ENCODE assay signal across 9 mouse cellular contexts in the genomic region with DNA sequence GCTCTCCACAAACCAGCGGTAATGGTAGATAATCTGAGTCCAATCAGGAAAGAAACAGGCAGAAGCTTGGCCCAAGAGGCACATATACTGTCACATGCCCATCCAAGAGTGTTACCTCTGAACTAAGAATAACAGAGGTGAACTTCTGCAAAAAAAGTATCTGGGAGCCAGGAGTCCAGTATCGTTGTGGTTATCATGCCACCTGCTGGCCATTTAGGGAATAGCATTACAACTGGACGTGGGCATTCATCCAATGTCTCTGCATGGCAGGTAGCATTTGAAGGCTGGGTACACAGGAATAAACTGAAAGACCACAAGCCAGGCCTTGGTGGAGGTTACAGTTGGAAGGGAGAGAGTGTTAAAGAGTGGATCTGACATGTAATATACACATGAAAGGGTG.
DNase-seq lines count a peak whose midpoint lies in the region; ATAC-seq and TF ChIP-seq lines count a peak whose summit lies in the region.
"Had no signal": no experiment of that assay in that cellular context is flagged by ENCODE, and none has a peak within 500 bp of the region (broad histone marks: within the 10 kb centered on the region; RNA-seq: fewer than 3 reads in every experiment).

No protein-coding gene starts in this region.

- no peaks in the 10 kb centered on the region for H3K27me3 ChIP-seq in forebrain, embryonic 11.5 days (ENCODE audit: control insufficient read depth, insufficient read depth, low read length)
- 0 out of 2 replicates have a peak, but pooled peaks cover 3% of the 10 kb centered on the region for H3K27me3 ChIP-seq in forebrain, embryonic 16.5 days (replicated peaks; ENCODE audit: control insufficient read depth, insufficient read depth, low read length)
- H3K27me3 ChIP-seq: liver, embryonic 15.5 days had no signal

- no peak for TF ChIP-seq POLR2A in lung, adult 2 months (IDR thresholded peaks at IDR 0.05; ENCODE audit: borderline replicate concordance, extremely low read depth, low read depth, low read length)

- 11% methylated on average over 3 of the region's 3 CpGs for WGBS in forebrain, embryonic 11.5 days
- 7% methylated on average over 3 of the region's 3 CpGs for WGBS in forebrain, embryonic 16.5 days
- 6% methylated on average over 3 of the region's 3 CpGs for WGBS in lung, adult 2 months

- H3K9ac ChIP-seq in forebrain, embryonic 11.5 days (ENCODE audit: low read length): no peak overlapping the region
- H3K9ac ChIP-seq in forebrain, embryonic 16.5 days (replicated peaks; ENCODE audit: low read depth, low read length): no peak overlapping the region
- H3K9ac ChIP-seq: liver, embryonic 15.5 days had no signal

- H3K36me3 ChIP-seq in forebrain, embryonic 11.5 days (ENCODE audit: control insufficient read depth, insufficient read depth, low read length): no peaks in the 10 kb centered on the region
- H3K36me3 ChIP-seq in forebrain, embryonic 16.5 days (ENCODE audit: control insufficient read depth, insufficient read depth): no peaks in the 10 kb centered on the region
- H3K36me3 ChIP-seq: liver, embryonic 15.5 days had no signal

- H3K4me3 ChIP-seq in forebrain, embryonic 11.5 days (ENCODE audit: low read depth, low read length): no peak overlapping the region
- no peak overlapping the region for H3K4me3 ChIP-seq in forebrain, embryonic 16.5 days (replicated peaks; ENCODE audit: low read length)
- H3K4me3 ChIP-seq in lung, adult 2 months (replicated peaks; ENCODE audit: extremely low read depth, low read depth, low read length): no peak overlapping the region
- H3K4me3 ChIP-seq: liver, embryonic 15.5 days had no signal

- H3K9me3 ChIP-seq in forebrain, embryonic 11.5 days (ENCODE audit: control insufficient read depth, low read length): no peaks in the 10 kb centered on the region
- H3K9me3 ChIP-seq in forebrain, embryonic 16.5 days (ENCODE audit: control insufficient read depth, low read length): no peaks in the 10 kb centered on the region
- H3K9me3 ChIP-seq: liver, embryonic 15.5 days had no signal

- peaks cover 5% of the 10 kb centered on the region; the same call in 1 of the 2 replicates for H3K4me1 ChIP-seq in forebrain, embryonic 11.5 days (replicated peaks; ENCODE audit: control insufficient read depth, insufficient read depth, low read length)
- peaks cover 16% of the 10 kb centered on the region for H3K4me1 ChIP-seq in forebrain, embryonic 16.5 days (replicated peaks; ENCODE audit: control insufficient read depth, insufficient read depth, low read length)
- no peaks in the 10 kb centered on the region for H3K4me1 ChIP-seq in lung, adult 2 months (ENCODE audit: control insufficient read depth, insufficient read depth, low read length)
- H3K4me1 ChIP-seq: liver, embryonic 15.5 days had no signal

- no peak overlapping the region for H3K27ac ChIP-seq in forebrain, embryonic 11.5 days (ENCODE audit: low read depth, low read length)
- H3K27ac ChIP-seq in forebrain, embryonic 16.5 days (ENCODE audit: low read length): no peak overlapping the region
- H3K27ac ChIP-seq: liver, embryonic 15.5 days had no signal

- peak; percentile 49 for TF ChIP-seq CTCF in lung, adult 2 months (IDR thresholded peaks at IDR 0.05; ENCODE audit: insufficient read depth, low read length)

- ATAC-seq in forebrain, embryonic 11.5 days (replicated peaks; ENCODE audit: low FRiP score): no peak
- no peak for ATAC-seq in forebrain, embryonic 16.5 days

- DNase-seq in forebrain, embryonic 11.5 days (ENCODE audit: low spot score): peak; percentile 82
- DNase-seq in 3T3-L1 (ENCODE audit: low read depth, low spot score): peak; percentile 86
- peak; percentile 79 for DNase-seq in adrenal gland, postnatal 10 days
- peak; percentile 63 for DNase-seq in embryo, embryonic 9.5 days (ENCODE audit: extremely low spot score)
- peak; percentile 61 to 80 for DNase-seq in kidney, postnatal 25 days
- DNase-seq in lung, adult 2 months: peak; percentile 54
- peak; percentile 28 to 60 for DNase-seq in spleen, postnatal 10 days (ENCODE audit: low spot score in 2 of 2)

- no peak overlapping the region for H3K4me2 ChIP-seq in forebrain, embryonic 11.5 days (ENCODE audit: low read depth, low read length, severe bottlenecking)
- H3K4me2 ChIP-seq in forebrain, embryonic 16.5 days (ENCODE audit: low read length): no peak overlapping the region
- H3K4me2 ChIP-seq: liver, embryonic 15.5 days had no signal
